16 mouse cellular contexts compared by ENCODE assay signal in genomic region chr16:10337422-10338197, GRCm38 (mm10). TPM values are rescaled to one million over a fixed set of nuclear protein-coding genes. Genes with fewer than 3 reads are reported as not detected.
DNase-seq lines count a peak whose midpoint lies in the region; ATAC-seq and TF ChIP-seq lines count a peak whose summit lies in the region.
"Had no signal": no experiment of that assay in that cellular context is flagged by ENCODE, and none has a peak within 500 bp of the region (broad histone marks: within the 10 kb centered on the region; RNA-seq: fewer than 3 reads in every experiment).

No protein-coding gene starts in this region.

- no peaks in the 10 kb centered on the region for H3K27me3 ChIP-seq in heart, adult 2 months (ENCODE audit: control insufficient read depth, insufficient read depth, low read length)
- no peaks in the 10 kb centered on the region for H3K27me3 ChIP-seq in heart, embryonic 15.5 days
- H3K27me3 ChIP-seq in lung, postnatal 0 days (replicated peaks; ENCODE audit: insufficient read depth, low read length): no peaks in the 10 kb centered on the region
- H3K27me3 ChIP-seq in forebrain, embryonic 12.5 days: no peaks in the 10 kb centered on the region
- H3K27me3 ChIP-seq: liver, embryonic 13.5 days had no signal

- peak in 1 of 2 experiments; percentile 40 for DNase-seq in heart, adult 2 months
- DNase-seq in heart, postnatal 36 days: no peak
- DNase-seq in R1 (ENCODE audit: low read depth, low spot score): peak; percentile 58
- DNase-seq in lung, postnatal 0 days (ENCODE audit: low spot score): peak; percentile 79
- DNase-seq in kidney, postnatal 25 days: no peak
- no peak for DNase-seq in left cerebral cortex, adult 11 months (ENCODE audit: low spot score)
- DNase-seq: B cell, adult 2 months; liver, embryonic 13.5 days; thymus, postnatal 36 days had no signal

- intact Hi-C loops in heart, adult 2 months (cut with DNase I): no loop called here
- intact Hi-C loops in heart, postnatal 36 days (cut with DNase I): no loop called here

- ATAC-seq in heart, embryonic 15.5 days (replicated peaks; ENCODE audit: insufficient number of reproducible peaks, insufficient read depth, low FRiP score, low read depth): peak; percentile 58
- peak; percentile 92 for ATAC-seq in lung, postnatal 0 days
- ATAC-seq in forebrain, embryonic 12.5 days (ENCODE audit: low FRiP score): no peak

- H3K27ac ChIP-seq in heart, adult 2 months: peak overlapping the region; percentile 52
- peak overlapping the region; percentile 84 for H3K27ac ChIP-seq in heart, embryonic 15.5 days
- H3K27ac ChIP-seq in lung, postnatal 0 days (ENCODE audit: low read length): peak overlapping the region; percentile 91
- H3K27ac ChIP-seq in forebrain, embryonic 12.5 days: no peak overlapping the region
- H3K27ac ChIP-seq: liver, embryonic 13.5 days had no signal

- TF ChIP-seq CTCF in heart, adult 2 months (IDR thresholded peaks at IDR 0.05): no peak
- TF ChIP-seq CTCF in lung, postnatal 0 days (IDR thresholded peaks at IDR 0.05): no peak

- 53% methylated on average over 13 of the region's 13 CpGs for WGBS in heart, adult 2 months
- WGBS in heart, embryonic 15.5 days: 42% methylated on average over 13 of the region's 13 CpGs
- WGBS in lung, postnatal 0 days: 56% methylated on average over 13 of the region's 13 CpGs
- WGBS in forebrain, embryonic 12.5 days: 87% methylated on average over 13 of the region's 13 CpGs

- H3K4me1 ChIP-seq in heart, adult 2 months (ENCODE audit: control insufficient read depth, insufficient read depth, low read length): peaks cover 2% of the 10 kb centered on the region
- H3K4me1 ChIP-seq in heart, embryonic 15.5 days (replicated peaks): peaks cover 28% of the 10 kb centered on the region
- H3K4me1 ChIP-seq in lung, postnatal 0 days (ENCODE audit: insufficient read depth, low read depth, low read length): no peaks in the 10 kb centered on the region
- peaks cover 3% of the 10 kb centered on the region for H3K4me1 ChIP-seq in forebrain, embryonic 12.5 days
- H3K4me1 ChIP-seq: liver, embryonic 13.5 days had no signal

- no peak overlapping the region for H3K9ac ChIP-seq in heart, adult 2 months (ENCODE audit: low read depth, low read length)
- H3K9ac ChIP-seq in heart, embryonic 15.5 days: no peak overlapping the region
- no peak overlapping the region for H3K9ac ChIP-seq in lung, postnatal 0 days (replicated peaks; ENCODE audit: low read depth)
- H3K9ac ChIP-seq in forebrain, embryonic 12.5 days: no peak overlapping the region
- H3K9ac ChIP-seq: liver, embryonic 13.5 days had no signal

- H3K36me3 ChIP-seq in heart, adult 2 months (ENCODE audit: control insufficient read depth, insufficient read depth, low read length): no peaks in the 10 kb centered on the region
- no peaks in the 10 kb centered on the region for H3K36me3 ChIP-seq in heart, embryonic 15.5 days
- H3K36me3 ChIP-seq in lung, postnatal 0 days (ENCODE audit: insufficient read depth, low read length): no peaks in the 10 kb centered on the region
- H3K36me3 ChIP-seq in forebrain, embryonic 12.5 days (replicated peaks): no peaks in the 10 kb centered on the region
- H3K36me3 ChIP-seq: liver, embryonic 13.5 days had no signal

- H3K9me3 ChIP-seq in heart, embryonic 15.5 days (replicated peaks): no peaks in the 10 kb centered on the region
- H3K9me3 ChIP-seq in lung, postnatal 0 days (ENCODE audit: low read length): no peaks in the 10 kb centered on the region
- H3K9me3 ChIP-seq in forebrain, embryonic 12.5 days: no peaks in the 10 kb centered on the region
- H3K9me3 ChIP-seq: liver, embryonic 13.5 days had no signal

- no peak overlapping the region for H3K4me2 ChIP-seq in heart, embryonic 15.5 days
- no peak overlapping the region for H3K4me2 ChIP-seq in lung, postnatal 0 days (replicated peaks; ENCODE audit: low read depth, low read length)
- no peak overlapping the region for H3K4me2 ChIP-seq in forebrain, embryonic 12.5 days
- H3K4me2 ChIP-seq: liver, embryonic 13.5 days; midbrain, embryonic 11.5 days had no signal

- H3K4me3 ChIP-seq in heart, adult 2 months: no peak overlapping the region
- no peak overlapping the region for H3K4me3 ChIP-seq in heart, embryonic 15.5 days
- H3K4me3 ChIP-seq in lung, postnatal 0 days (ENCODE audit: low read depth, low read length): no peak overlapping the region
- H3K4me3 ChIP-seq in forebrain, embryonic 12.5 days (replicated peaks): no peak overlapping the region
- H3K4me3 ChIP-seq: erythroblast, embryonic 14.5 days; liver, embryonic 13.5 days had no signal

- 0 out of 2 replicates have a peak, but pooled peaks have one; percentile 11 for TF ChIP-seq POLR2A in heart, adult 2 months (IDR thresholded peaks at IDR 0.05; ENCODE audit: insufficient read depth, low read depth, low read length)

- no peaks in the 10 kb centered on the region for H3K79me2 ChIP-seq in heart, adult 2 months (replicated peaks; ENCODE audit: control insufficient read depth, insufficient read depth, low read length)

- TF ChIP-seq EP300 in heart, adult 2 months (IDR thresholded peaks at IDR 0.05; ENCODE audit: insufficient read depth, low read depth, low read length): peak; percentile 51; the same call in 1 of the 2 replicates
- peak; percentile 98 for TF ChIP-seq EP300 in lung, postnatal 0 days (IDR thresholded peaks at IDR 0.05)

RNA-seq across cellular contexts. Expression of gene Emp2, which starts 23.8 kb away (rescaled TPM):
- 10 to 100 TPM; 33.6 to 34.1 TPM for total RNA-seq in heart, adult 2 months (2021)
- 49.9 and 75.4 TPM in 2 replicates for polyA plus RNA-seq in heart, adult 2 months (2012; rRNA removed)
- 10 to 100 TPM; 42.0 to 49.2 TPM for total RNA-seq in heart, postnatal 36 days (2021)
- 44.6 and 49.1 TPM in 2 replicates for polyA plus RNA-seq in heart, embryonic 15.5 days (2015; fragmentation: Nextera tagmentation; extraction: Ambion mirVana)
- polyA plus RNA-seq in lung, postnatal 0 days (2015; fragmentation: Nextera tagmentation; extraction: Ambion mirVana): 584 and 640 TPM in 2 replicates
- 2.6 and 3.6 TPM in 2 replicates for polyA plus RNA-seq in forebrain, embryonic 12.5 days (2016; fragmentation: Nextera tagmentation; extraction: Ambion mirVana)
- total RNA-seq: common myeloid progenitor, adult 5-6 weeks had no signal
- polyA plus RNA-seq: erythroblast, embryonic 14.5 days had no signal

RNA-seq across cellular contexts. Expression of gene Tekt5, which starts 57.7 kb away (rescaled TPM):
- not detected for total RNA-seq in heart, adult 2 months (2021)
- 0.12 and 0.18 TPM in 2 replicates for polyA plus RNA-seq in heart, adult 2 months (2012; rRNA removed)
- not detected for total RNA-seq in heart, postnatal 36 days (2021)
- 0.87 and 1.1 TPM in 2 replicates for polyA plus RNA-seq in heart, embryonic 15.5 days (2015; fragmentation: Nextera tagmentation; extraction: Ambion mirVana)
- 9.9 and 11.7 TPM in 2 replicates for polyA plus RNA-seq in lung, postnatal 0 days (2015; fragmentation: Nextera tagmentation; extraction: Ambion mirVana)
- 0.14 and 0.18 TPM in 2 replicates for polyA plus RNA-seq in forebrain, embryonic 12.5 days (2016; fragmentation: Nextera tagmentation; extraction: Ambion mirVana)
- total RNA-seq: adrenal gland, adult 18-20 months; common myeloid progenitor, adult 5-6 weeks; hematopoietic stem cell, adult 5-6 weeks had no signal
- polyA plus RNA-seq: erythroblast, embryonic 14.5 days had no signal

Comparison
In these comparisons a context has a peak if more than half of its experiments do, and no peak if none do; other contexts are left out.
1. DNase-seq: peak in R1 (single experiment) and lung, postnatal 0 days (single experiment); none in heart, postnatal 36 days (0 of 2), kidney, postnatal 25 days (0 of 2) and left cerebral cortex, adult 11 months (single experiment).